9 mouse cellular contexts compared by ENCODE assay signal in the genomic region with DNA sequence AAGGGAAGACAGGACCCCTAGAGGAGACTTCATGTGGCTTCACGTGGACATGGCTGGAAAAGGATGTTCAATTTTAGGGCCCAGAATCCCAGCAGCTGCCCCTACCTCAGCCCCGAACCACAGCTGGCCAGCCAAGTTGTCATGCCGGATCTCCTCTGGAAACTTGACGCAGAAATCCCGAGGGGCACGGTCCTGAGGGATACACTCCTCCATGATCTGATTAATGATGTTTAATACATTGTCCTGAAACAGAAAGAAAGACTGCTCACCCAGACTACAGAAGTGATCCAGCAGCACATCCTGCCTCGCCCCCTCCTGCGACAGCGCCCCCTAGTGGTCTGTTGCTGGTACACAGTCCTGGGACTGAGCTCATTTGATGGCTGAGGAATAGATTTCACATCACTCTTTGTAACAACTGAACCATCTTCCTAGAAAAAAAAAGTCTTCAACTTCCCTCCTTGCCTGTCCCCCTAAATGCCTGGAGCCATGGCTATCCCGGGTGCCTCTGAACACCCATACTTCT. TPM values are rescaled to one million over a fixed set of nuclear protein-coding genes. Genes with fewer than 3 reads are reported as not detected.
DNase-seq lines count a peak whose midpoint lies in the region; ATAC-seq and TF ChIP-seq lines count a peak whose summit lies in the region.
"Had no signal": no experiment of that assay in that cellular context is flagged by ENCODE, and none has a peak within 500 bp of the region (broad histone marks: within the 10 kb centered on the region; RNA-seq: fewer than 3 reads in every experiment).

No protein-coding gene starts in this region.

- WGBS in cerebellum, adult 2 months, result 51% methylated on average over 10 of the region's 10 CpGs
- WGBS in midbrain, embryonic 10.5 days, result 58% methylated on average over 10 of the region's 10 CpGs
- WGBS in midbrain, embryonic 13.5 days, result 52% methylated on average over 10 of the region's 10 CpGs
- WGBS in liver, embryonic 13.5 days (ENCODE audit: insufficient replicate concordance), result 41% methylated on average over 10 of the region's 10 CpGs

- no peak for ATAC-seq in midbrain, embryonic 13.5 days
- peak; percentile 67 for ATAC-seq in common myeloid progenitor, adult 5-6 weeks (replicated peaks; ENCODE audit: low read depth, poor library complexity, severe bottlenecking)
- ATAC-seq in liver, embryonic 13.5 days (ENCODE audit: low read depth), result no peak

- H3K4me1 ChIP-seq in cerebellum, adult 2 months (ENCODE audit: control insufficient read depth, insufficient read depth, low read length), result peaks cover 52% of the 10 kb centered on the region
- H3K4me1 ChIP-seq in midbrain, embryonic 10.5 days, result no peaks in the 10 kb centered on the region
- no peaks in the 10 kb centered on the region for H3K4me1 ChIP-seq in midbrain, embryonic 13.5 days (replicated peaks)
- H3K4me1 ChIP-seq in liver, embryonic 13.5 days (replicated peaks), result no peaks in the 10 kb centered on the region
- H3K4me1 ChIP-seq: hindbrain, embryonic 15.5 days had no signal

- H3K9ac ChIP-seq in midbrain, embryonic 13.5 days (replicated peaks), result no peak overlapping the region
- H3K9ac ChIP-seq in liver, embryonic 13.5 days, result no peak overlapping the region
- H3K9ac ChIP-seq: hindbrain, embryonic 15.5 days had no signal

- H3K9me3 ChIP-seq in midbrain, embryonic 10.5 days (replicated peaks), result no peaks in the 10 kb centered on the region
- no peaks in the 10 kb centered on the region for H3K9me3 ChIP-seq in midbrain, embryonic 13.5 days
- H3K9me3 ChIP-seq in liver, embryonic 13.5 days (replicated peaks), result no peaks in the 10 kb centered on the region
- H3K9me3 ChIP-seq: hindbrain, embryonic 15.5 days had no signal

- no peaks in the 10 kb centered on the region for H3K27me3 ChIP-seq in cerebellum, adult 2 months (ENCODE audit: control insufficient read depth, insufficient read depth, low read length)
- H3K27me3 ChIP-seq in midbrain, embryonic 10.5 days (ENCODE audit: low read depth, poor library complexity, severe bottlenecking), result no peaks in the 10 kb centered on the region
- H3K27me3 ChIP-seq in midbrain, embryonic 13.5 days, result no peaks in the 10 kb centered on the region
- no peaks in the 10 kb centered on the region for H3K27me3 ChIP-seq in liver, embryonic 13.5 days
- H3K27me3 ChIP-seq: hindbrain, embryonic 15.5 days had no signal

- no peak for TF ChIP-seq POLR2A in cerebellum, adult 2 months (IDR thresholded peaks at IDR 0.05; ENCODE audit: borderline replicate concordance, insufficient read depth, low read length)

- H3K36me3 ChIP-seq in midbrain, embryonic 10.5 days, result no peaks in the 10 kb centered on the region
- H3K36me3 ChIP-seq in midbrain, embryonic 13.5 days, result no peaks in the 10 kb centered on the region
- no peaks in the 10 kb centered on the region for H3K36me3 ChIP-seq in liver, embryonic 13.5 days
- H3K36me3 ChIP-seq: hindbrain, embryonic 15.5 days had no signal

- intact Hi-C loops in left cerebral cortex, postnatal 25 days (cut with DNase I), result no loop called here

- H3K4me2 ChIP-seq in midbrain, embryonic 13.5 days (replicated peaks), result no peak overlapping the region
- no peak overlapping the region for H3K4me2 ChIP-seq in liver, embryonic 13.5 days
- H3K4me2 ChIP-seq: hindbrain, embryonic 15.5 days had no signal

- DNase-seq in cerebellum, adult 2 months, result peak in 1 of 2 experiments; percentile 42
- DNase-seq in cerebellum, adult 8-10 months, result no peak
- peak; percentile 51 for DNase-seq in midbrain, embryonic 10.5 days (ENCODE audit: low spot score)
- DNase-seq in liver, embryonic 13.5 days, result peak; percentile 13
- peak; percentile 34 to 58 for DNase-seq in spleen, postnatal 14 days (ENCODE audit: low spot score in 2 of 2)
- no peak for DNase-seq in left cerebral cortex, postnatal 25 days (ENCODE audit: low spot score in 2 of 2)

- peak overlapping the region; percentile 15; the same call in 1 of the 2 replicates for H3K27ac ChIP-seq in cerebellum, adult 2 months (ENCODE audit: insufficient read depth, low read length)
- H3K27ac ChIP-seq in midbrain, embryonic 10.5 days (replicated peaks), result no peak overlapping the region
- no peak overlapping the region for H3K27ac ChIP-seq in midbrain, embryonic 13.5 days
- no peak overlapping the region for H3K27ac ChIP-seq in liver, embryonic 13.5 days
- H3K27ac ChIP-seq: hindbrain, embryonic 15.5 days had no signal

- no peak overlapping the region for H3K4me3 ChIP-seq in cerebellum, adult 2 months (replicated peaks; ENCODE audit: insufficient read depth, low read depth, low read length)
- H3K4me3 ChIP-seq in midbrain, embryonic 10.5 days, result no peak overlapping the region
- H3K4me3 ChIP-seq in midbrain, embryonic 13.5 days (replicated peaks), result no peak overlapping the region
- H3K4me3 ChIP-seq in liver, embryonic 13.5 days (replicated peaks), result no peak overlapping the region
- H3K4me3 ChIP-seq: hindbrain, embryonic 15.5 days had no signal

- peak; percentile 78 for TF ChIP-seq CTCF in cerebellum, adult 2 months (IDR thresholded peaks at IDR 0.05; ENCODE audit: borderline replicate concordance, insufficient read depth, low read depth, low read length)

RNA-seq across cellular contexts. Expression of a gene that starts 48.4 kb away (rescaled TPM):
- 91.6 and 96.5 TPM in 2 replicates for polyA plus RNA-seq in cerebellum, adult 2 months (2012; rRNA removed)
- 14.7 and 22.7 TPM in 2 replicates for polyA plus RNA-seq in midbrain, embryonic 10.5 days (2016; fragmentation: Nextera tagmentation; extraction: Ambion mirVana)
- 32.8 and 34.9 TPM in 2 replicates for polyA plus RNA-seq in midbrain, embryonic 13.5 days (2015; fragmentation: Nextera tagmentation; extraction: Ambion mirVana)
- total RNA-seq in common myeloid progenitor, adult 5-6 weeks (2017), result 22.6 and 31.0 TPM in 2 replicates
- polyA plus RNA-seq in liver, embryonic 13.5 days (2015; fragmentation: Nextera tagmentation; extraction: Ambion mirVana), result 3.2 and 3.8 TPM in 2 replicates
- 10 to 100 TPM; 77.6 to 96.5 TPM for total RNA-seq in left cerebral cortex, postnatal 25 days (2021)

RNA-seq across cellular contexts. Expression of a gene that starts 52.3 kb away (rescaled TPM):
- polyA plus RNA-seq in cerebellum, adult 2 months (2012; rRNA removed), result 62.9 and 69.5 TPM in 2 replicates
- polyA plus RNA-seq in midbrain, embryonic 10.5 days (2016; fragmentation: Nextera tagmentation; extraction: Ambion mirVana), result 1.1 and 2.3 TPM in 2 replicates
- 3.7 and 3.8 TPM in 2 replicates for polyA plus RNA-seq in midbrain, embryonic 13.5 days (2015; fragmentation: Nextera tagmentation; extraction: Ambion mirVana)
- total RNA-seq in common myeloid progenitor, adult 5-6 weeks (2017), result not detected in 2 replicates
- 0.02 TPM in 1 of 2 replicates, not detected in the other for polyA plus RNA-seq in liver, embryonic 13.5 days (2015; fragmentation: Nextera tagmentation; extraction: Ambion mirVana)
- 10 to 100 TPM; 40.6 to 62.2 TPM for total RNA-seq in left cerebral cortex, postnatal 25 days (2021)

RNA-seq across cellular contexts. Expression of a gene that starts 52.4 kb away (rescaled TPM):
- polyA plus RNA-seq in cerebellum, adult 2 months (2012; rRNA removed), result 1.4 and 1.7 TPM in 2 replicates
- polyA plus RNA-seq in midbrain, embryonic 10.5 days (2016; fragmentation: Nextera tagmentation; extraction: Ambion mirVana), result not detected in 2 replicates
- not detected in 2 replicates for polyA plus RNA-seq in midbrain, embryonic 13.5 days (2015; fragmentation: Nextera tagmentation; extraction: Ambion mirVana)
- not detected in 2 replicates for total RNA-seq in common myeloid progenitor, adult 5-6 weeks (2017)
- polyA plus RNA-seq in liver, embryonic 13.5 days (2015; fragmentation: Nextera tagmentation; extraction: Ambion mirVana), result not detected in 2 replicates
- total RNA-seq in left cerebral cortex, postnatal 25 days (2021), result 1 to 10 TPM in 1 of 2 experiments, under 1 TPM in 1; 0.71 to 1.1 TPM
- polyA plus RNA-seq: hindbrain, embryonic 15.5 days had no signal

Comparison
In these comparisons a context has a peak if more than half of its experiments do, and no peak if none do; other contexts are left out.
1. DNase-seq: peak in midbrain, embryonic 10.5 days (single experiment), liver, embryonic 13.5 days (single experiment) and spleen, postnatal 14 days (2 of 2); none in cerebellum, adult 8-10 months (single experiment) and left cerebral cortex, postnatal 25 days (0 of 2).
2. RNA of a gene that starts 52.3 kb away (polyA plus RNA-seq): 62.9 to 69.5 TPM in cerebellum, adult 2 months; 3.7 to 3.8 TPM in midbrain, embryonic 13.5 days, 1.1 to 2.3 TPM in midbrain, embryonic 10.5 days and 0.02 TPM in liver, embryonic 13.5 days; every median in the first group is over 10 times any median in the second.